Mouse (Mus musculus) CH12.LX (cell line): ENCODE data around the gene Foxq1. TPM values are rescaled to one million over a fixed set of nuclear protein-coding genes. Genes with fewer than 3 reads are reported as not detected.
A peak's percentile ranks its signal among the peaks of the same experiment; 100 is the strongest.

Experiments
- DNase-seq: peaks from one replicate; pipeline ENCODE4 v3.0.0-alpha.2; 2013; ENCODE audit errors: extremely low read depth
- H3K27ac ChIP-seq: 2 replicates; pipeline ENCODE4 v1.5.1; 2012; ENCODE audit warnings: low read depth, mild to moderate bottlenecking, control low read depth, moderate library complexity; ENCODE audit not compliant: insufficient read depth
- H3K27me3 ChIP-seq: replicated peaks from 2 replicates; pipeline ENCODE3; 2012; ENCODE audit warnings: inconsistent platforms
- H3K36me3 ChIP-seq, 2 experiments: replicated peaks in 1 of 2; 2 replicates each; pipeline versions ENCODE3 to v1.6.1; 2012; ENCODE audit warnings: inconsistent platforms in 1 of 2, low read length in 1 of 2, mild to moderate bottlenecking in 1 of 2, mixed read lengths in 1 of 2, moderate library complexity in 1 of 2; ENCODE audit not compliant: control insufficient read depth in 1 of 2, insufficient read depth in 1 of 2
- H3K4me1 ChIP-seq, 2 experiments: 2 replicates each; pipeline ENCODE4 v1.6.1; 2012; ENCODE audit warnings: inconsistent platforms in 1 of 2, moderate library complexity in 1 of 2; ENCODE audit not compliant: insufficient read depth in 2 of 2, control insufficient read depth in 1 of 2
- H3K4me2 ChIP-seq: 2 replicates; pipeline ENCODE4 v1.6.1; 2012; ENCODE audit warnings: low read depth, mild to moderate bottlenecking, control low read depth; ENCODE audit not compliant: poor library complexity, insufficient read depth, severe bottlenecking
- H3K4me3 ChIP-seq, 3 experiments: fragments of 150-350 bp in 1 of 3; sonication (generic) in 1 of 3; replicated peaks in 1 of 3; 2 replicates each; pipeline versions ENCODE3 to v1.5.1; 2011 to 2012; ENCODE audit warnings: low read depth in 2 of 3, low read length in 2 of 3, mild to moderate bottlenecking in 2 of 3, moderate library complexity in 2 of 3, control low read depth in 1 of 3, improper control_type of control experiment in 1 of 3, inconsistent platforms in 1 of 3, mixed read lengths in 1 of 3; ENCODE audit not compliant: poor library complexity in 1 of 3
- H3K79me2 ChIP-seq: replicated peaks from 2 replicates; pipeline ENCODE4 v1.6.1; 2012; ENCODE audit warnings: mild to moderate bottlenecking, moderate library complexity; ENCODE audit not compliant: control insufficient read depth, poor library complexity, insufficient read depth, severe bottlenecking; ENCODE audit errors: extremely low read depth
- H3K9ac ChIP-seq: 2 replicates; pipeline ENCODE4 v1.6.1; 2012; ENCODE audit warnings: low read depth, mild to moderate bottlenecking, control low read depth, moderate library complexity; ENCODE audit not compliant: insufficient read depth
- H3K9me3 ChIP-seq: replicated peaks from 2 replicates; pipeline ENCODE3; 2012; ENCODE audit warnings: low read length, inconsistent platforms, mixed read lengths
- CHD2 ChIP-seq: IDR thresholded peaks from 2 replicates; pipeline ENCODE4 v1.6.1; 2011; ENCODE audit warnings: low read length, improper control_type of control experiment
- EP300 ChIP-seq: IDR thresholded peaks from 2 replicates; pipeline ENCODE4 v1.6.1; 2011; ENCODE audit warnings: low read length, improper control_type of control experiment
- HCFC1 ChIP-seq: IDR thresholded peaks from 2 replicates; pipeline ENCODE4 v1.6.1; 2012; ENCODE audit warnings: low read depth, mild to moderate bottlenecking, inconsistent platforms, low read length, improper control_type of control experiment
- IRF4 ChIP-seq: IDR thresholded peaks from 2 replicates; pipeline ENCODE4 v1.6.1; 2014; ENCODE audit warnings: low read depth, mild to moderate bottlenecking, inconsistent platforms, low read length, improper control_type of control experiment
- KAT2A ChIP-seq: IDR thresholded peaks from 2 replicates; pipeline ENCODE4 v1.6.1; 2012; ENCODE audit warnings: low read length, improper control_type of control experiment, inconsistent platforms; ENCODE audit not compliant: insufficient replicate concordance
- MAZ ChIP-seq: IDR thresholded peaks from 2 replicates; pipeline ENCODE4 v1.6.1; 2012; ENCODE audit warnings: low read depth, mild to moderate bottlenecking, inconsistent platforms, low read length, improper control_type of control experiment, moderate library complexity
- MXI1 ChIP-seq: IDR thresholded peaks from 2 replicates; pipeline ENCODE4 v1.6.1; 2011; ENCODE audit warnings: mild to moderate bottlenecking, low read depth, low read length, improper control_type of control experiment
- NRF1 ChIP-seq: IDR thresholded peaks from 2 replicates; pipeline ENCODE4 v1.6.1; 2014; ENCODE audit warnings: low read depth, mild to moderate bottlenecking, inconsistent platforms, low read length, improper control_type of control experiment, moderate library complexity
- POLR2A ChIP-seq: IDR thresholded peaks from 2 replicates; pipeline ENCODE4 v1.6.1; 2011; ENCODE audit warnings: low read depth, mild to moderate bottlenecking, improper control_type of control experiment, low read length
- POLR2AphosphoS2 ChIP-seq: IDR thresholded peaks from 2 replicates; pipeline ENCODE4 v1.6.1; 2011; ENCODE audit warnings: low read depth, low read length, improper control_type of control experiment
- SIN3A ChIP-seq: IDR thresholded peaks from 2 replicates; pipeline ENCODE4 v1.6.1; 2012; ENCODE audit warnings: low read length, improper control_type of control experiment, inconsistent platforms
- SMC3 ChIP-seq: IDR thresholded peaks from 2 replicates; pipeline ENCODE4 v1.6.1; 2011; ENCODE audit warnings: low read depth, low read length, improper control_type of control experiment
- UBTF ChIP-seq: IDR thresholded peaks from 2 replicates; pipeline ENCODE4 v1.6.1; 2012; ENCODE audit warnings: low read depth, mild to moderate bottlenecking, inconsistent platforms, low read length, improper control_type of control experiment, moderate library complexity
- USF2 ChIP-seq: conservative IDR thresholded peaks from 2 replicates; pipeline ENCODE4 v1.6.1; 2011; ENCODE audit warnings: low read depth, low read length, improper control_type of control experiment
- ZC3H11A ChIP-seq: IDR thresholded peaks from 2 replicates; pipeline ENCODE4 v1.6.1; 2012; ENCODE audit warnings: low read depth, mild to moderate bottlenecking, inconsistent platforms, low read length, improper control_type of control experiment
- ZKSCAN1 ChIP-seq: IDR thresholded peaks from 2 replicates; pipeline ENCODE4 v1.6.1; 2012; ENCODE audit warnings: low read depth, inconsistent platforms, low read length, improper control_type of control experiment, borderline replicate concordance
- dilution Hi-C: fragments of 300-500 bp; cut with MboI; formaldehyde crosslinking; loops from 2 replicates; pipeline ENCODE4 v1.14.3; 2020; ENCODE audit warnings: low sequenced_read_pairs; ENCODE audit not compliant: extremely low pct_unique_long_range_greater_than_20kb, extremely low pct_ligation_motif_present
- in situ Hi-C: fragments of 300-500 bp; cut with MboI; formaldehyde crosslinking; loops from 3 replicates; pipeline ENCODE4 v1.14.3; 2019; ENCODE audit warnings: low sequenced_read_pairs, low pct_ligation_motif_present, low pct_unique_long_range_greater_than_20kb, mixed read lengths
- polyA plus RNA-seq: library from polyadenylated mRNA; unstranded; fragments of >175 nt; gene quantifications from 2 replicates; pipeline ENCODE4 v1.2.1, GENCODE M21; 2012; ENCODE audit warnings: low read depth; ENCODE audit not compliant: insufficient read length
- total RNA-seq, 2 experiments: library from RNA; depleted of rRNA; stranded (reverse); fragments of 300-350 nt in 1 of 2; fragments of >200 nt in 1 of 2; gene quantifications; 2 replicates each; pipeline ENCODE4 v1.2.3; 2012 to 2014

Foxq1 gene
- total and polyA plus RNA-seq, 3 experiments: not detected

DNA sequence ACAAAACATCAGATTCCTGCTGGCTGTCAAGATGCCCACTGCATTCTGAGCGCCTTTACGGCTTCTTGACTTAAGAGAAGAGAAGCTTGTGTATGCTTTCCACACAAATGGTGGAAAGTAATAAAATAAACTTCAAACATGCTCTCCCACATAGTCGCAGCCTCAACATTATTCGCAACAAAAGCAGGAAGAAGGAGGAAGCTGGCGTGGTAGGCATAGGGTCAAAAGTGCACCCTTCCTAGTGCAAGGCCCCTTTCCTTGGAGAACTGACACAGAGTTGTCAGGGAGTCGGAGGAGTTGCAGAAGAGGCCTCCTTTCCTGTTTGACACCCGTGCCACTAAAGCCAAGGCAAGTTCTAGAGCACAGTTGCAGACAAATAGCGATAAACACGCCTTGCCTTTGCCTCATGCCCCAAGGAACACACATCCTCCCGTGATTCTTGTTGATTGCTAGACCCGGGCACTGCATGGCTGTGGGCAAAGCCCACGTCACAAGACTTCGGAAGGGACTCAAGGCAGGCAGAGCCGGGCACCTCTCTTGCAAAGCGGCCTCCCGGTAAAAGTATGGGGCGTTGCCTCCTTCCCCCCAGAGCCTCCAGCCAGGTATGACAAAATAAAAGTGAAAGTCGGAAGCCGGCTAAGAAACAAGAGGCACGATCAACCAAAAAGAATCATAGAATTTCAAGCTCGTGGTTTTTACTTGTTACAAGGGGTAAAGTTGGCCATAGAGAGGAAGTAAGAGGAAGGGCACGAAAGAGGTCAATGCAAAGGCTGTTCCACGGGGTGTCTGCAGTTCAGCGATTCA is 1.2 kb downstream of the Foxq1 start:
- Histone ChIP-seq H3K4me2 (peak overlapping the region; percentile 59; the same call in 1 of the 2 replicates), H3K4me3 (peak overlapping the region in 2 of 3 experiments; percentile 27 to 44), H3K79me2 (no peaks in the 10 kb centered on the region), H3K4me1 (no peaks in the 10 kb centered on the region; a peak in 1 of 4 replicates), H3K36me3 (no peaks in the 10 kb centered on the region), H3K27ac (no peak overlapping the region), H3K9ac (no peak overlapping the region; the same call in 1 of the 2 replicates), H3K9me3 (peaks cover 21% of the 10 kb centered on the region), H3K27me3 (no peaks in the 10 kb centered on the region)
- dilution Hi-C loops (no loop called here), in situ Hi-C loops (no loop called here)
- DNase-seq: no peak
- no peak for TF ChIP-seq ZC3H11A
- TF ChIP-seq NRF1: no peak
- no peak for TF ChIP-seq USF2
- no peak for TF ChIP-seq UBTF
- TF ChIP-seq EP300: no peak
- no peak for TF ChIP-seq HCFC1
- no peak for TF ChIP-seq KAT2A
- TF ChIP-seq MAZ: no peak
- TF ChIP-seq POLR2AphosphoS2: no peak
- TF ChIP-seq MXI1: no peak
- no peak for TF ChIP-seq IRF4
- no peak for TF ChIP-seq SIN3A
- TF ChIP-seq POLR2A: no peak

DNA sequence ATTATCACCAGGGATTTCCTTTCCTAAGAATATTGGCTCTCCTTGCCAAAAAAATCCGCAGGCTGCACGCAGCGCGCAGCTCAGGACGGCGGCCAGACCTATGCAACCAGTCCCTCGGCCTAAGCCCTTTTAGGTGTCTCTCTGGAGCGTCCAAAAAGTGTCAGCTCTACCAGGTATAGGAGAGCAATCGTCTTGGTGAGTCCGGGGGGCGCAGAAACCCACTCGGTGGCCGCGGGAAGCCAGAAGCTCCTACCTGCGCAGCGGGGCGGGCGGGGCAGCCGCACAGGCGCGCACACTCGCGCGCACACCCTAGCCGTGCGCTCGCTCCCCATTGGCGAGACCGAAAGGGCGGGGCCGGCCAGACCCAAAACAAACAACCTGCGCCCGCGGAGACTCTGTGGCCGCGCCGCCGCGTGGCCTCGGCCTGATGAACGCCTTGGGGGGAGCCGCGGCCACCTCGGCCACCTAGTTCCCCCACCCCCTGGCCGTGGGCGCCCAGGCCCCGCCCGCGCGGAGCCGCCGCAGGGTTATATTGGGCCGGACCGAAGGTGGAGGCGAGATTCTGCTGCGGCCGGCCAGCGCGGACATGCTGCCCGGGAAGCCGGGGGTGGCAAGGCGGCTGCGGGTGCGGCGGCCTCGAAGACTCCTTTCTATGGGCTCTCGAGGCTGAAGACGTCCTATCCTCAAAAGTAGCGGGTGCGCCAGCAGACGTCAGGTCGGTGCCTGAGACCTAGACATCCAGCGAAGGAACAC is 2.0 kb downstream of the Foxq1 start:
- in situ Hi-C loops: no loop called here
- no peaks in the 10 kb centered on the region for H3K27me3 ChIP-seq
- no peaks in the 10 kb centered on the region for H3K36me3 ChIP-seq
- dilution Hi-C loops: no loop called here
- TF ChIP-seq ZKSCAN1 (no peak), IRF4 (no peak), CHD2 (no peak), NRF1 (peak; percentile 58), SMC3 (no peak)
- H3K4me2 ChIP-seq: peak overlapping the region; percentile 59
- no peaks in the 10 kb centered on the region; a peak in 1 of 4 replicates for H3K4me1 ChIP-seq
- no peaks in the 10 kb centered on the region for H3K79me2 ChIP-seq
- DNase-seq: peak; percentile 11
- peak overlapping the region in 2 of 3 experiments; percentile 27 to 44 for H3K4me3 ChIP-seq
- H3K9ac ChIP-seq: no peak overlapping the region; the same call in 1 of the 2 replicates
- H3K9me3 ChIP-seq: peaks cover 21% of the 10 kb centered on the region
- H3K27ac ChIP-seq: no peak overlapping the region
